Mouse (Mus musculus) lung, postnatal 0 days (tissue): ENCODE data around the gene Nol6.

Source experiments
- CTCF ChIP-seq: IDR thresholded peaks from 2 replicates; pipeline ENCODE4 v1.5.1; 2016; ENCODE audit warnings: antibody characterized with exemption, mild to moderate bottlenecking
- EP300 ChIP-seq: IDR thresholded peaks from 2 replicates; pipeline ENCODE4 v1.6.1; 2016; ENCODE audit warnings: antibody characterized with exemption, mild to moderate bottlenecking, control low read depth

DNA sequence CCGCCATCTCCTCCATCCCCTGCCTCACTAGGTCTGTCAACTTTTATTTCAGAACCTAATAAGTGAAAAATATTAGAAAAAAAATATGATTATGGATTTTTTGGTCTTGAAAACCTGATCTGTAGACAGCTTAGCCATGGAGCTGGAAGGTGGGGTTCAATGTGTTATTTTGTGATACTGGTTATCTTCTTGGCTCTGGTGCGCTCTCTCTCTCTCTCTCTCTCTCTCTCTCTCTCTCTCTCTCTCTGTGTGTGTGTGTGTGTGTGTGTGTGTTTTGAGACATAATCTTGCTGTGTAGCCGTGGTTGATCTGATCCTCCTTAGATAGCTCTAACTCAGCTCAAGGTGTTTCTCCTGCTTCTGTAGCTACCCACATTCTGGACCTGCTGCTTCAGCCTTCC is 5.6 kb upstream of the Nol6 start:
- no peak for TF ChIP-seq CTCF
- TF ChIP-seq EP300: no peak
